Mouse (Mus musculus): ENCODE results near the gene Plxna4. TPM values are rescaled to one million over a fixed set of nuclear protein-coding genes. Genes with fewer than 3 reads are reported as not detected.
A peak's percentile ranks its signal among the peaks of the same experiment; 100 is the strongest.

The Plxna4 gene
- polyA plus RNA-seq, 1 experiment from 2014 or later = 6.7 TPM

DNA sequence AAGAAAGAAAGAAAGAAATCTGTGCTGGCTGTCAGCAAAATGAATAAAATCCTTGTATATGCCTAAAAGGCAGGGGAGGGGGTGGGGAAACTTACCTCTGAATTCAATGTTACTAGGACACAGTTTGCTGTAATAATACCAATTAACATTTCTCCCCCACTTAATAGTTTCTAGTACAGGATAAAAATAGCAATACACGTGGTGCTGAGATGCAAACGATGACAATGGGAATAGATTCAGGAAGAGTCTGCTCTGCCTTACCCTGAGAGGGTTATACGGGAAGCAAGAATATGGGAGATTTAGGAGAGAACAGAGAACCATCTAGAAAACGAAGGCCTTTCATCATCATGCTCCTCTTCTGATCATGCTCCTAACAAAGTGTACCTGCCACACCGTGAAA is 115.9 kb downstream of the Plxna4 start:
- Histone ChIP-seq H3K9me3 (no peaks in the 10 kb centered on the region), H3K27ac (no peak overlapping the region), H3K36me3 (no peaks in the 10 kb centered on the region), H3K4me1 (replicated peaks) (peaks cover 33% of the 10 kb centered on the region), H3K4me2 (no peak overlapping the region), H3K27me3 (no peaks in the 10 kb centered on the region), H3K9ac (replicated peaks) (no peak overlapping the region), H3K4me3 (replicated peaks) (no peak overlapping the region)
- ATAC-seq (ENCODE audit: insufficient number of reproducible peaks, insufficient read depth, low FRiP score, low TSS enrichment, low read depth) = no peak
- WGBS = 80% methylated on average over 5 of the region's 5 CpGs

DNA sequence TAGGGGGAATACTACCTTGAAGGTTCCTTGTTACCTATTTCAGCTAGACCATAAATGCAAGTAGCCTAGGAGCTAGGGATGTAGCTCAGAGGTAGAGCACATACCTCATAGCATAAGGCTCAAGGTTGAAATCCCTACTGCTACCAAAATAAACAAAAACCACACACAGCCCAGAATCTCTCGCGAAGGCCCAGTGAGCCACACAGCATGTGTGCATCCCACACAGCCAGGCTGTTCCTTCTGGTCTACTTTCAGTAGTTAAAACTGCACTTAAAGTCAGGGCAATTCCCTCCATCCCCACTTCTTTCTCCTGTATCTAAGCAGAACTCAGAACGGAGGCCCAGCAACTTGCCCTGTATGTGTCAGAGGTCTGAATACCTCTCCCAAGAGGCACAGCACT is 116.4 kb downstream of the Plxna4 start:
- 67% methylated on average over 3 of the region's 3 CpGs for WGBS
- Histone ChIP-seq H3K4me3 (replicated peaks) (no peak overlapping the region), H3K27ac (no peak overlapping the region), H3K9ac (replicated peaks) (no peak overlapping the region), H3K27me3 (no peaks in the 10 kb centered on the region), H3K4me2 (no peak overlapping the region), H3K4me1 (replicated peaks) (peaks cover 36% of the 10 kb centered on the region), H3K36me3 (no peaks in the 10 kb centered on the region), H3K9me3 (no peaks in the 10 kb centered on the region)
- ATAC-seq (ENCODE audit: insufficient number of reproducible peaks, insufficient read depth, low FRiP score, low TSS enrichment, low read depth) = no peak

DNA sequence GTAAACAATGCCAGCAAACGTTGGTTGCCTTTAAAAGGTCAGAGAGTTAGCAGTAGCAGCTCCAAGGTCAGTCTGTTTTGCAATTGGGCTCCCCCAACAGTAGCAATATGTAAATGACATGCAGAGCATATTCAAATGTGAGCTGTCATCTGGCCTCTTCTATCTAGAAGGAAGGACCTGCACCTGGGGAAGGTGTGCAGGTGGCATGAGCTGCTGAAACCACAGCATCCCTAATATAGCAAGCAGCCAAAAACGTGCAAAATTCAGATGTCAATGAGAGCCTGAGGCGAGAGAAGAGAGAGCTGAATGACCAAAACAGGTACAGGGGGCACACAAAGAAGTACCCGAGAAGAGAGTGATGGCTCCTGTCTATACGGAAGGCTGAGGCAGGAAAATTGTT is 118.8 kb downstream of the Plxna4 start:
- WGBS = 55% methylated on average over 5 of the region's 5 CpGs
- no peak for ATAC-seq (ENCODE audit: insufficient number of reproducible peaks, insufficient read depth, low FRiP score, low TSS enrichment, low read depth)
- H3K4me2 ChIP-seq = no peak overlapping the region

DNA sequence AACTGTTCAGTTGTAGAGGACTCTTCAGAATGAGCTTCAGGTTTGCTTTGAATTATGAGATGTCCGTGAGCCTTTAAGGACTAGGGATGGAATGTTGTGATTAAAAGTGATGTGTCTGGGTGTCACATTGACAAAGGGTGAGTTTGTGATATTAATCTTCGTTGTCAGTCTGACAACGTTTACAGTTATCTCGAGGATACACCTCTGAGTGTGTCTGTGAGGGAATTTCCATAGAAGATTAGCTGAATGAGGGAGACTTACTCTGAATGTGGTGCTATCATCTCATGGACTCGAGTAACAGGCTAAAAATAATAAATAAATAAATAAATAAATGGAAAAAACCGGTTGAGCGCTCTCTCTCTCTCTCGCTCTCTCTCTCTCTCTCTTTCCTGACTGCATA is 122.9 kb downstream of the Plxna4 start:
- no peak overlapping the region for H3K4me2 ChIP-seq
- H3K9ac ChIP-seq (replicated peaks) = no peak overlapping the region
- H3K27ac ChIP-seq = no peak overlapping the region
- no peak overlapping the region for H3K4me3 ChIP-seq (replicated peaks)
- no peaks in the 10 kb centered on the region for H3K36me3 ChIP-seq
- H3K4me1 ChIP-seq (replicated peaks) = peaks cover 27% of the 10 kb centered on the region
- no peak for ATAC-seq (ENCODE audit: insufficient number of reproducible peaks, insufficient read depth, low FRiP score, low TSS enrichment, low read depth)
- peaks cover 3% of the 10 kb centered on the region; the same call in 1 of the 2 replicates for H3K27me3 ChIP-seq
- 74% methylated on average over 8 of the region's 8 CpGs for WGBS
- H3K9me3 ChIP-seq = no peaks in the 10 kb centered on the region

More for the DNA sequence above, 118.8 kb downstream of the Plxna4 start:
- Histone ChIP-seq H3K4me1 (replicated peaks) (peaks cover 40% of the 10 kb centered on the region), H3K9ac (replicated peaks) (no peak overlapping the region), H3K9me3 (no peaks in the 10 kb centered on the region), H3K4me3 (replicated peaks) (no peak overlapping the region), H3K36me3 (no peaks in the 10 kb centered on the region), H3K27me3 (no peaks in the 10 kb centered on the region), H3K27ac (no peak overlapping the region)

DNA sequence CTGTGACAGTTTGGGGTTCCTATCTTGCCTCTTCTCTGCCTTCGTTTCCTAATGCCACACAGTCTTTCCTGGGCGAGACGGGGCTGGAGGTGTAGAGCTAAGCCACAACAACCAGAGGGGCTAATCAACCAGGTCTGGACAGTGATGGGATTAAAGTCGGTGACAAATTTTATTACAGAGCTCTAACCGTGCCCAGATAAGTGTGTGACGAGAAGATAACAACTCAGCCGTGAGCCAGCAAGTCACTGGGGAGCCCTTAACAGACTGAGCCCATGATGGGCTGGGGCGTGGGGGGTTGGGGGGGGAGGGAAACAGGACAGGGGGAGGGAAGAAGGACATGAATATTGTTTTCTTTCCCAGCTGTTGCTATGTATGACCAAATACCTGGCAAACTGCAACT is 123.4 kb downstream of the Plxna4 start:
- Histone ChIP-seq H3K9ac (replicated peaks) (no peak overlapping the region), H3K27me3 (peaks cover 3% of the 10 kb centered on the region; the same call in 1 of the 2 replicates), H3K27ac (no peak overlapping the region), H3K4me2 (no peak overlapping the region), H3K9me3 (no peaks in the 10 kb centered on the region), H3K36me3 (no peaks in the 10 kb centered on the region), H3K4me3 (replicated peaks) (no peak overlapping the region), H3K4me1 (replicated peaks) (peaks cover 23% of the 10 kb centered on the region)
- no peak for ATAC-seq (ENCODE audit: insufficient number of reproducible peaks, insufficient read depth, low FRiP score, low TSS enrichment, low read depth)
- whole genome bisulfite sequencing = 26% methylated on average over 8 of the region's 8 CpGs

DNA sequence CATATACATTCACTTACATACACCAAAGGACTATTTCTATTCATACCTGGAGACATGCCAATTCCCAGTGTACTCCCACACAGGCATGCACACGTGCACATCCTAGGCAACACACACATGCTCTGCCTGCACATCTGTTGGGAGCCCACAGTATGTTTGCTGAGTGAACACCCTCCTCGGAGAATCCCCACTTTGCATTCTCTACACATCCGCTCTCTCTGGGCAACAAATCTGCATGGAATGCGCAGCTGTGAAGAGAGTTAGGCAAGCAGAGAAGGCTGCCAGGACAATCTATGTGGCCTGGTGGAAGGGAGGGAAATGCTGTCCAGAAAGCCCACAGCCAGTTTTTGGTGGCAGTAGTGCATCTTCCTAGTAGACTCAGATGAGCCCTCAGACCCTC is 123.9 kb downstream of the Plxna4 start:
- 72% methylated on average over 4 of the region's 4 CpGs for WGBS
- H3K9me3 ChIP-seq = no peaks in the 10 kb centered on the region

DNA sequence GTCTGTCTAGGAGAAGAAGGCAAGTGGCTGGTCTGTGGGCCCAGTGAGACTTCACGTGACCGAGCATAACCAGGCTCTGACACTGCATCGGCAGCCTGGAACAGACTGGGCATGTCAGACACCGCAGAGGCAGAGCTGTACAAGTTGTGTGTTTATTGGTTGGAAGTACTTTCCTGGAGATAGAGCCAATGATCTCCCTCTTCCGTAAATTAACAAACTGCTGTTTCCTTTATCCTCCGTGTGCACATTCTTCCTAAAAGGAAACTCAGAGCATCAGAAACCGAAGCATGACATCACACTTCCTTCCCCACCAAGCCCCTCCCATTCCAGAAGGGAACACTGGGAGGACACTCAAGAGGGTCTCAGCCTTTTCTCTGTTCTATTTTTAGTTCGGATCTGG is 127.6 kb downstream of the Plxna4 start:
- Histone ChIP-seq H3K27me3 (peaks cover 3% of the 10 kb centered on the region; the same call in 1 of the 2 replicates), H3K36me3 (no peaks in the 10 kb centered on the region), H3K4me1 (replicated peaks) (peaks cover 7% of the 10 kb centered on the region), H3K4me3 (replicated peaks) (no peak overlapping the region), H3K9me3 (no peaks in the 10 kb centered on the region), H3K9ac (replicated peaks) (no peak overlapping the region), H3K4me2 (no peak overlapping the region), H3K27ac (no peak overlapping the region)
- ATAC-seq (ENCODE audit: insufficient number of reproducible peaks, insufficient read depth, low FRiP score, low TSS enrichment, low read depth) = no peak
- 82% methylated on average over 8 of the region's 8 CpGs for WGBS

More for the DNA sequence above, 123.9 kb downstream of the Plxna4 start:
- Histone ChIP-seq H3K9ac (replicated peaks) (no peak overlapping the region), H3K36me3 (no peaks in the 10 kb centered on the region), H3K4me3 (replicated peaks) (no peak overlapping the region), H3K4me1 (replicated peaks) (peaks cover 18% of the 10 kb centered on the region), H3K27ac (no peak overlapping the region), H3K4me2 (no peak overlapping the region), H3K27me3 (peaks cover 3% of the 10 kb centered on the region; the same call in 1 of the 2 replicates)
- ATAC-seq (ENCODE audit: insufficient number of reproducible peaks, insufficient read depth, low FRiP score, low TSS enrichment, low read depth) = no peak

DNA sequence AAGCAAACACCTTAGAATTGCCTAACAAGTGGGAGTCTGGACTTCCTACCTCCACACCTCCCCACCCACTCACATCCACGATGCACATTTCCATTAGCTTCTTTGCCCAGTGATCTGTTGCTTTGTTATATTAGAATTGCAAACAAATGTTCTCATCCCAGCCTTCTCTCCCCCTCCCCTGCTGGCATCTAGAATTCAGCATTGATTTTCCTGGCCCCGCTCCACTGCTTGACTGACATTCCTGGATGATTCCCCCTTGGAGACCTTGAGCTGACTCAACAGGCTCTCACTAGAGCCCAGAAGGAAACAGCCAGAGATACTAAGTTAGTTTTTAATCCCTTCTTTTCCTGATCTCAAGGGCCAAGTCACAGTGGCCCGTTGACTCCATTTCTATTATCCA is 131.4 kb downstream of the Plxna4 start:
- no peak overlapping the region for H3K9ac ChIP-seq (replicated peaks)
- H3K4me2 ChIP-seq = no peak overlapping the region
- no peak for ATAC-seq (ENCODE audit: insufficient number of reproducible peaks, insufficient read depth, low FRiP score, low TSS enrichment, low read depth)
- no peaks in the 10 kb centered on the region for H3K9me3 ChIP-seq
- no peaks in the 10 kb centered on the region for H3K4me1 ChIP-seq (replicated peaks)
- no peak overlapping the region for H3K27ac ChIP-seq
- no peaks in the 10 kb centered on the region for H3K36me3 ChIP-seq
- 91% methylated on average over 3 of the region's 3 CpGs for WGBS
- no peaks in the 10 kb centered on the region for H3K27me3 ChIP-seq
- no peak overlapping the region for H3K4me3 ChIP-seq (replicated peaks)

DNA sequence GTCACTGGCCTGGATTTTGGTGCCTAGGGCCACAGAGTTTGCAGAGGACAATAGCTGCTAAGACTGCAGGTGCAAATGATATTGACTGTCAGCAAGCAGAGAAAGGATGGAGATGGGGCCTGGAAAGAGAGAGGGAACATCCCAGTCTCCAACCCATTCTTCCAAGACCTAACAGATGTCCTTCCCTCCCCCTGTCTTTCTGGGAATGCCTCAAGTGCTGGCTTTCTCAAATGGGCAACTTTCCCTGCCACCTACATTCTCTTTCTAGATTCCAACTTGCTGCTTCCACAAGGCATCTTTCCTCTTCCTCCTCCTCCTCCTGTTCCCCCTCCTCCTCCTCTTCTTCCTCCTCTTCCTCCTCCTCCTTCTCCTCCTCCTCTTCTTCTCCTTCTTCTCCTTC is 136.1 kb downstream of the Plxna4 start:
- Histone ChIP-seq H3K9me3 (no peaks in the 10 kb centered on the region), H3K36me3 (no peaks in the 10 kb centered on the region), H3K9ac (replicated peaks) (no peak overlapping the region), H3K27me3 (no peaks in the 10 kb centered on the region), H3K4me2 (no peak overlapping the region), H3K4me1 (replicated peaks) (peaks cover 17% of the 10 kb centered on the region; the same call in 1 of the 2 replicates), H3K27ac (no peak overlapping the region), H3K4me3 (replicated peaks) (no peak overlapping the region)
- ATAC-seq (ENCODE audit: insufficient number of reproducible peaks, insufficient read depth, low FRiP score, low TSS enrichment, low read depth) = no peak

DNA sequence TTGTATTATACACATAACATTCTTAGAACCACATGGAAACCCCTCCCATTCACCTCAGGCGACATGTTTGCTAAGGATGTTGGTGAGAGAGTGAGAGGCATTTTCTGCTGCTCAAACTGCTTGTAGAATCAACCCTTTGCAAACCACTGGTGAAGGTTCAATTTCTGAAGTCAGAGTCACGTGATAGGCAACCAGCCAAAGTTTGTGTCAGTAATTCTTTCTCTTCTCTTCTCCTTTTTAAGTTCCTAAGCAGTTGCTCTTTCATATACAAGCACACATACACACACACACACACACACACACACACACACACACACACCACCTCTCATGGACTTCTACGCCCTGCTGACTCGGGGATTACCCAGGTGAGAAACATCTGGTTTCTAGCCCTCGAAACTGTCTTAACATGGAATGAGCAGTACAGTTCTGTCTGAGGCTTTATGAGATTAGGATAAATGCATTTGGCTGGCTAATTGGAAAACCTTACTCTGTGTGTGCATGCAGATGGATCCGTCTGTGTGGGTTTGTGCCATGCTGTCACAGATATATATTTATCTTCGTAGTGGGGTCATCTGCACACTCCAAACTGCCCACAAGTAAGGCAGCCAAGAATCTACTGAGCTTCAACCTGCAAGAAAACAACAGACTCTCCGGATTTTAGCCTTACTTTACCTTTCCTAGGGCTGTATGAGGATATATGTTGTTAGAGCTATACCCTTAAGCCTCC is 138.6 kb downstream of the Plxna4 start:
- H3K4me2 ChIP-seq = no peak overlapping the region
- H3K4me3 ChIP-seq (replicated peaks) = no peak overlapping the region
- H3K9me3 ChIP-seq = no peaks in the 10 kb centered on the region
- H3K36me3 ChIP-seq = no peaks in the 10 kb centered on the region
- H3K27ac ChIP-seq = no peak overlapping the region
- H3K9ac ChIP-seq (replicated peaks) = no peak overlapping the region
- no peak for ATAC-seq (ENCODE audit: insufficient number of reproducible peaks, insufficient read depth, low FRiP score, low TSS enrichment, low read depth)
- peaks cover 35% of the 10 kb centered on the region for H3K4me1 ChIP-seq (replicated peaks)
- 45% methylated on average over 8 of the region's 8 CpGs for WGBS
- no peaks in the 10 kb centered on the region for H3K27me3 ChIP-seq

DNA sequence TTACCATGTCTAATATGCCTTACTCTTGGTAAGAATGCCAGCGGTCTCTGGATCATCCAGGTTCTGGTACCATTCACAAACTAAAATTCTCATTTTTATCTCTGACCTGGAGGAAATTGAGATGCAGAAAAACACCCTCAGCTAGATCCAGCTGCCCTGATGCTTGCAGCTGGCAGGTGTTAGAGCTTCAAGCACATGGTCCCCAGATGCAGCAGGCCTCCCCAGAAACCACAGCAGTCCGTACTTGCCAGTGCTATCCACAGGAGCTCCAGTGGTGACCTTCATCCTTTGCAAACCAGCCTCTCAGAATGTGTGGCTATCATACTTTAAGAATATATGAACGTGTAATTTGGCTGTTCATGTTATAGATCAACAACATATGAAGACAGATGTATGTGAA is 139.2 kb downstream of the Plxna4 start:
- peak; percentile 60; the same call in 1 of the 2 replicates for ATAC-seq (ENCODE audit: insufficient number of reproducible peaks, insufficient read depth, low FRiP score, low TSS enrichment, low read depth)
- Histone ChIP-seq H3K4me1 (replicated peaks) (peaks cover 39% of the 10 kb centered on the region), H3K9ac (replicated peaks) (no peak overlapping the region), H3K9me3 (no peaks in the 10 kb centered on the region), H3K4me3 (replicated peaks) (no peak overlapping the region), H3K27ac (no peak overlapping the region), H3K36me3 (no peaks in the 10 kb centered on the region), H3K4me2 (no peak overlapping the region), H3K27me3 (no peaks in the 10 kb centered on the region)
- WGBS = 51% methylated on average over 3 of the region's 3 CpGs

DNA sequence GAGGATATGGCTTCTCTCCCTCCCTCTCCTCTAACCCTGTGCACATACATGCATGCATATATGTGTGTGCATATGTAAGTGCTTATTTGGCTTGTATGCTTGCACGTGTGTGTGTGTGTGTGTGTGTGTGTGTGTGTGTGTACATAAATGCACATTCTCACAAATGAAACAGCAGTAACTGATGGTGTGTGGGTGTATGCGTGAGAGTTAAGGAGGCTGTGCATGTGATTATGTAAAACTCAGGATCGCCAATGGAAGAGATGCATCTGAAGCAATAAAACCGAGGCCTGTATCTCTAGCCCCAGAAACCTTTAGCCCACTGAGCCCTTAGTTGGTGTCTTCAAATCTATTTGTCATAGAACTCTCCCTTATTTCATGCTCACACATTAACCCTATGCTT is 141.7 kb downstream of the Plxna4 start:
- Histone ChIP-seq H3K4me2 (no peak overlapping the region), H3K9me3 (no peaks in the 10 kb centered on the region), H3K27ac (no peak overlapping the region), H3K4me3 (replicated peaks) (no peak overlapping the region), H3K4me1 (replicated peaks) (peaks cover 39% of the 10 kb centered on the region), H3K27me3 (no peaks in the 10 kb centered on the region), H3K36me3 (no peaks in the 10 kb centered on the region), H3K9ac (replicated peaks) (no peak overlapping the region)
- no peak for ATAC-seq (ENCODE audit: insufficient number of reproducible peaks, insufficient read depth, low FRiP score, low TSS enrichment, low read depth)
- WGBS = 80% methylated on average over 4 of the region's 4 CpGs

All from limb, embryonic 12.5 days (tissue).